Mouse (Mus musculus): ENCODE data around the gene Zfp808.
"Not testable (repeated sequence)": the region's sequence is repeated elsewhere in the genome, so short reads cannot be mapped to it uniquely, and the experiment has no call there.

Gene Zfp808

DNA sequence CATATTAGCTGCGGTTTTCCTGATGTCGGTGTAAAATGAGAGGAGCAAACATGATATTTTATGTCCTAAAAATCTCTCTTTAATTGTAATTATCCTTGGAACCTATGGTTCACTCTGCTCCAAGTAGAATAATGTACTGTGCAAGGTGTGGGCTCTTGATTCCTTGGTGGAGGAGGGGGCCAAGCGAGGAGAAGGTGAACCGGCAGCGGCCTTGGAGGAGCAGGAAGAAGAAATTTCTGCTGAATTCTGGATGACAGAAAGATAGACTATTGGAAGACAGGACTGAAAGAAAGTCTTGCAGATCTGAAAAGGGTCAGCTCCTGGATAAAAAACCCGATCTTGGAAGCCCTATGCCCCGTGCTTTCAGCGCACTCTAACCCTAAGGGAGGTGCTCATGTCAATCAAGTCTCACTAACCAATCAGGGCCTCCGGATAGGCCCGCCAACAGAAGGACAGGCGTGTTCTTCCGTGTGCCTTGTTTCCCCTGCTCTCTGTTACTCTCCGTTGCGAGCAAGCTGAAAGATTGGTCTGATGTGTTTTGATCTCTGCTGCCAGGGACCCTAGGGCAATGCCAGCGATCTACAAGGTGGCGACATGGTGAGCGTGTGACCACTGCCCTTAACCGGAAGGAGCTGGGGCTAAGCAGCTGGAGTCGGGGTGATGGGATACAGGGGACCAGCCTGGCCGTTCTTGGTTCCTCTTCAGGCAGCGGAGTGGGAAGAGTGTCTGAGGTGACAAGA, at the start of gene Zfp808:
TSS of gene Zfp808 (plus strand) at position 455 of the 740 bp plus-strand sequence.
- in situ Hi-C loops (cut with MseI, MboI) = not testable (repeated sequence)

DNA sequence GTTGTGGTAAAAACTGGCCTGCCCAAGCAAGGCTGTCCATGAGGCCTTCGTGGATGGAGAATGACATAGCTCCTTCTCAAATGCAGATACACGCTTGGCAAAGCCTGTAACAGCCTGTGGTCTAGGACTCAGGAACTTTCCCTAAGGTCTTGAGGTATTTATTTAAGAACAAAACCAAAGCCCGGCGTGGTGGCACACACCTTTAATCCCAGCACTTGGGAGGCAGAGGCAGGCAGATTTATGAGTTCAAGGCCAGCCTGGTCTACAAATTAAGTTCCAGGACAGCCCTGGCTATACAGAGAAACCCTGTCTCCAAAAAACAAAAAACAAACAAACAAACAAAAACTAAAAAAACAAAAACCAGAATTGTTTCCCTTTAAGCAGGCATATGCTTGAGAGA, 30.9 kb upstream of the Zfp808 start:
- in situ Hi-C loops (cut with MseI, MboI) = loop anchor here in 1 of 2 experiments (10.0 kb wide), 1 partner anchor 334 kb away; no protein-coding TSS in a partner anchor

GRCm38 (mm10) chr13:62099454-62099853, 30.2 kb upstream of the Zfp808 start:
- in situ Hi-C loops (cut with MseI, MboI) = loop anchor here in 1 of 2 experiments (10.0 kb wide), 1 partner anchor 335 kb away; no protein-coding TSS in a partner anchor

DNA sequence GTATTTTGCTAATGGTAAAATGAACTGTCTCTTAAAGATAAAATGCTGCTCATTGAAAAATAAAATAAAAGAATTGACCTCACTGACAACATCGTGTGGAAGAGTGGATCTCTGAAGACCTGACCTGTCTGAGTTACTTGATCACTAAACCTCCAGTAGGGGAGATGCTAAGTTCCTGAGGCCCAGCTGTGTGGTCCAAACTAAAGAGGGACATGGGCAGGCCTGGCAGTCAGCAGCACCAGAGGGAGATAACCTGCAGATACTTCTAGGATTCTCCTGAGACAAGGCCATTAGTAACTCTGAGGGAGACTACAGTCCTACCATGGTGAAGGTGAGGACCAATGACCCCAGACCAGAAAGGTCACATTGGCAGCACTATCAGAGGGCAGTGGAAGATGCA, 27.3 kb upstream of the Zfp808 start:
- in situ Hi-C loops (cut with MseI, MboI) = not testable (repeated sequence)

GRCm38 (mm10) chr13:62115861-62116260, 13.8 kb upstream of the Zfp808 start:
- in situ Hi-C loops (cut with MseI, MboI) = not testable (repeated sequence)

DNA sequence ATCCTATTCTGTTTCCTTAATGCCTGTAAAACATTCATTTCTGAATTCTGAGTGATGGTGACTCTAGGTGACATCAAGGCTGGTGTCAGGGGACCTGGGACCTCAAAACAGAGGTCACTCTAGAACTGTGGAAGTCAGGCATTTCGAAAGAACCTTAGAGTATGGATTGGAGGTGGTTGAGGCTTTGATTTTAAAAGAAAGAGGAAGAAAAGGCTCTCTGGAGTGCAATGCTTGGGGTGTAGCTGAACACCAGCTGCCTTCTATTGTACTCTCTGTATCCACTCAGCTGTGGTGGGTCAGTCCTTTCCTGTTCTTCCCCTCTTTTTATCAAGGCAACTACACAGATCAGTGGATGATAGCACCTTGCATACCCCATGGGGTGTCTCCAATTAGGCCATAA, 8.1 kb upstream of the Zfp808 start:
- in situ Hi-C loops (cut with MseI, MboI) = not testable (repeated sequence)

- in situ Hi-C loops (cut with MseI, MboI) = not testable (repeated sequence)
These were observed 52.4 kb downstream of the Zfp808 start for GRCm38 (mm10) chr13:62181835-62182755.

GRCm38 (mm10) chr13:62245264-62245663, 115.6 kb downstream of the Zfp808 start:
- in situ Hi-C loops (cut with MseI, MboI) = no loop called here

DNA sequence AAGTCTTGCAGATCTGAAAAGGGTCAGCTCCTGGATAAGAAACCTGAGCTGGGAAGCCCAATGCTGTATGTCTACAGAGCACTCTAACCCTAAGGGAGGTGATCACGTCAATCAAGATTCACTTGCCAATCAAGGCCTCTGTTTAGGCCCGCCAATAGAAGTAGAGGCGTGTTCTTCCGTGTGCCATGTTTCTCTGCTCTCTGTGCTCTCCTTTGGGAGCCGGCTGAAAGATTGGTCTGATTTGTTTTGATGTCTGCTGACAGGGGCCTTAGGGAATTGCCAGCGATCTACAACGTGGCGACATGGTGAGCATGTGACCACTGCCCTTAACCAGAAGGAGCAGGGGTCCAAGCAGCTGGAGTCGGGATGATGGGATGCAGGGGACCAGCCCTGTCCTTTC, 125.5 kb downstream of the Zfp808 start:
- in situ Hi-C loops (cut with MseI, MboI) = not testable (repeated sequence)

DNA sequence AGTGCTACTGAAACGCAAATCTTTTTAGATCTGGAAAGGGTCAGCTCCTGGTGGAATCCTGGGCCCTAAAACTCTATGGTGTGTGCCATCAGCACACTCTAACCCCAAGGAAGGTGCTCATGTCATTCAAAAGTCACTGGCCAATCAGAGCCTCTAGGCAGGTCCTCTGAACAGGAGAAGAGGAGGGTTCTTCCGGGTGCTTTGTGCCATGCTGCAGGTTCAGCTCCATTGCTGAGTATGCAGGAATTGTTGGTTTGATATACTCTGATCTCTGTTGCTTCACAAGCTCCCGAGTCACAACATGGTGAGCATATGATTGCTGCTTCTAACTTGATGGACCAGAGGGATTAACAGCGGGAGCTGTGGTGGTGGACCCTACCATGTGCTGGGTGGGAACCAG, 133.7 kb downstream of the Zfp808 start:
- in situ Hi-C loops (cut with MseI, MboI) = no loop called here

All from mouse trophoblast stem cell (cell line).